Mouse (Mus musculus): ENCODE measurements around the gene Zc3h15.
"Not testable (repeated sequence)": the region's sequence is repeated elsewhere in the genome, so short reads cannot be mapped to it uniquely, and the experiment has no call there.

Gene Zc3h15

DNA sequence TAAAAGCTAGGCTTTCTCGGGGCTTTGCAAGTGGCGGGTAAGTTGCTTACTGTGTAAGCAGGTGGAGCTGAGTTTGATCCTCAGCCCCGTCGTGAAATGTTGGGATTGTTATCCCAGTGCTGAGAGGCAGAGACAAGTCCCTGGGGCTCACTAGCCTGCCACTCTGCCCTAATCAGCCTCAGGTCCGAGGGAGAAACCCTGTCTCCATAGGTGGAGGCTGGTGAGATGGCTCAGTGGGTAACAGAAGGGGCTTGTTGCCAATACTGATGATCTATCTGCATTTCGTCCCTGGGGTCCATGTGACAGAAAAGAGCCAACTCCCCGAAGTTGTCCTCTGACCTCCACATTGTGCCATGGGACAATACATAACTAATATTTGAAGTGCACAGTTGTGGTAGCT, 30.2 kb downstream of the Zc3h15 start:
- no peak for DNase-seq (ENCODE audit: low spot score in 2 of 2)

DNA sequence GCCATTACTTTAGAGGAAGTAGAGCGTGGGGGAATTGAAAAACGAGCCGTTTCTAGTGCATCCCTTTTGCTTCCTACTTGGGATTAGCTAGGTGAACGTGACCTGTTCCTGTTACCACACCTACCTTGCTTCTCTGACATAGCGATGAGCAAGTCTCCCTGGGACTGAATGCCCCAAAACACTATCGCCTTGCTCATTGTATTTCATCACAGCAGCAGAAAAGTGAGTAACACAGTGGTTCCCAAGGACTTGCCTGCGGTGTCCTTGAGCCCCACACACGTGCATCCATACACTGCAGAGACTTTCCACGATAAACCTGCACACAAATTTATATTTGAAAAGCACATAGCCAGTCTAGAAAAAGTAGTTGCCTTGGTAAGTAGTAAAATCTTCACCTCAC, 30.7 kb downstream of the Zc3h15 start:
- DNase-seq (ENCODE audit: low spot score in 2 of 2): no peak

DNA sequence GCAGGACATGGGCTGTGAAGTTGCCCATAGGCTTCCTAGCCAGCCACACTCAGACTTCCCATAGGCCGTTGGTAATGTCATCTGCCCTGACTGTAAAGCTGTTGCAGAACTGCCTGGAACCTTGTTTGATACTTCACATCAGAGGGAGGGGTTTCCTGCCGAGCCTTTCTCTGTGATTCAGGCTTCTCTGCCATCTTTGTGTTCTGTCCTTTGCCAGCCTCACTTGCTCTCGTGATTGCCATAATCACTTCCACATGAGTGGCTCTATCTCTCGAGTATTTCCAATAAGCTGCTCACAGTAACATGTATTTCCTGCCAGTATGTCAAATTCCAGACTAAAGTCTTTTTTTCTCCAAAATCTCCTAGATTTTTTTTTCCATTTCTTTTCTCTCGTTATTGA, 31.4 kb downstream of the Zc3h15 start:
- DNase-seq (ENCODE audit: low spot score in 2 of 2): no peak

DNA sequence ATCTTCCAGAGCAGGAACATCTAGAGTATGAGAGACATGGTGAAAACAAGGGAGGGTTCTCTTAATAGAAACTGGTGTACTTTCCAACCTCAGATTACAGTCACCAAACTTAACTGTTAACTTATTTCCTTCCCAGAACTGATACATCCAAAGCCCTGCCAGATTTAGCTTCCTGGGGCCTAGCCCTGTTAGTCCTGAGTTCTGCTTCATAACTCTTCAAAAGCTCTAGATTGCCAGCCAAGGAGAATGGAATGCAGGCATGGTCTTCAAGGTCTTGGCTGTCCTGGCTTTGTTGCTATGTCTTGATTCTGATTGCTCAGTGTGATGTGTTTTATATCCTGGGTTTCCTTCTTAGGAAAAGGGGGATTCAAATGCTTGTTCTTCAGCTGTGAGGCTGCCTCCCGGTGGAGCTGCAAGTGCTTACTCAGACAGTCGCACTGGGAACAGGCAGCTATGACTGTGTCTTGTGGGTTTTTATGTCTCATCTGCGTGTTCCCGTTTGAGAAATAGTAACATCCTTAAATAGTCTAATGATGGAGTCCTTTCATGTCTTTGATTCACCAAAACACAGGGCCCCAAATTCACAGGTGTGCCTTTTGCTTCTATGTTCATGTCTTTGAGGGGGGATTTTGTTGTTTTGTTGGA, 32.1 kb downstream of the Zc3h15 start:
- no peak for DNase-seq (ENCODE audit: low spot score in 2 of 2)

DNA sequence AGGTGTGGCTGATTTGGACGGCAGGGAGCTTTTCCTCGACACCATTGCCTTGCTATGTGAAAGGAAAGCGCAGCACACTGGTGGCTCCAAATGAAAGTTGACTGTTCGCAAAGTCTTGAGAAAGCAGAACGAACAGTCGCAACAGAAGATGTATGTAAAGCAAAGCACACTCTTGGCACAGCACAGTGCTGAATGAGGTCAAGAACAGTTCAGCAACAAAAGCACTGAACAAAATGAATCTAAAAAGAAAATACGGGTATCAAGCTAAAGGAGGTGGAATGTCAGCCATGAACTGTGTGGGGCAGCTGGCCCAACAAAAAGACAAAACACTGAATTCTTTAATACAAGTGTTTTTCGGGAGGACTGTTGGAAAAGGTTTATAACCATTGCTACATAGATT, 37.1 kb downstream of the Zc3h15 start:
- DNase-seq (ENCODE audit: low spot score in 2 of 2): no peak

DNA sequence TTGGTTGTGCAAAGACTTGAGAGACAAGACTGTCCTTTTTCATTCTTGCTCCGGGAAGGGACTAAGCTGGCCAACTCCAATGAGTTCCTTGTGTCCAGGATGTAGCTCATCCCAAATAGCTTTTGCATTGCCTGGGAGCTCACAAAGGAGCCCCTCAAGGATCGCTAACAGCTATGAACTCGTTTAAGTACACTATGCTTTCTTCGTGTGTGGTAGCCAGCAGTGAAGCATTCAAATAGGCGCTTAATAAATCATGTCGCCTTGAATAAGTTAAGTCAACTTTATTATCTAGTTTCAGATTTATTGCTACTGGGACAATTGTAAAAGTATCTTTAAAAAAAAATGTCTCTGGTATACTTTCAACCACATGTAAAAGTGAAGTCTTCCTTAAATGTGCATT, 37.5 kb downstream of the Zc3h15 start:
- no peak for DNase-seq (ENCODE audit: low spot score in 2 of 2)

DNA sequence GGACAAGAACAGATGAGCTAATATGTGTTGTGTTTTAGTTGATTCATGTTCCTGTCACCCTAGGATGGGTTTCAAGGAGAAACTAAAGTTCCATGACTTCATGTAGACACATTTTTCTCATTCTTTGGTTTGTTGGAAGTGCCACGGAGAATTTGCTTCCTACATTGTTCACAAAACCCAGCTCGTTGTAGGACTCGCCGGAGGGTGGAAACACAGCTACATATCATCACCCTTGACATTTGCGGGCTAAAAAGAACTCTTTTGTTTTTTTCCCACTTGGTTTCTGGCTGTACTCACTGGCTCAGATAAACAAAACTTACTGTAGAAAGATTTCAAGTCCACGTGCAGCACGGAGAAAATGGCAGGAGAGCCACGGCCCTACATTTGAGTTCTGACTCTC, 38.0 kb downstream of the Zc3h15 start:
- no peak for DNase-seq (ENCODE audit: low spot score in 2 of 2)

DNA sequence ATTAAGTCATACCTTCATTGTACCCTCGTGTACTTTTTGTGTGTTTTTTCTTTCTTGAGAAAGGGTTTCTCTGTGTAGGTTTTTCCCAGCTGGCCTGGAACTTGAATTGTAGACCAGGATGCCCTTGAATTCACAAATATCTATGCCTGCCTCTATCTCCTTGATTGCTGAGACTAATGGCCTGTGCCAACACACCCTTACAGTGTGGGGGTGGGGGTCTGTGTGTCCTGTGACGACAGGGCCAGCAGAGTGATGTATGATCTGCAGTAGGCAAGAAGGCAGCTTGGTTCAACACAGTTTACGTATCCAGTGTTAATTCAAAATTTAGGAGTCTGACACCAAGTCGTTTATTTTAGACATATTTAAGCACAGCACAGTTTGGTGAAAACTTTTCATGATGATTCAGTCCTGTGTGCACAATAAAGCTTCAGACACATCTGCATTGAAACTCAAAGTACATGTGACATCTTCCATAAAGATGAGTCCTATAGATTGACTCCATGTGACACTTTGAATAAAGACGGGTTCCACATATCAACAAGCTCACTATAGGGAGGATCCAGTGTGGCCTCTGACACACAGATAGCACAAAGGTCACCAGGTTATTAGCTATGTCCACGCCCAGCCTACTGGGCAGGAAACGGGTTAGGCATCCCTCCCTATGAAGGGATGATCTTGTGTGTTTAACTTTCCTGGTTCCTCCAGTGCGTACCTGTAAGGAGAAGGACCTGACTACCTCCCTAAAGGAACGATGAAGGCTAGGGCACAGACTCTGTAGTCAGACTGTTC, 39.7 kb downstream of the Zc3h15 start:
- DNase-seq (ENCODE audit: low spot score in 2 of 2): no peak

DNA sequence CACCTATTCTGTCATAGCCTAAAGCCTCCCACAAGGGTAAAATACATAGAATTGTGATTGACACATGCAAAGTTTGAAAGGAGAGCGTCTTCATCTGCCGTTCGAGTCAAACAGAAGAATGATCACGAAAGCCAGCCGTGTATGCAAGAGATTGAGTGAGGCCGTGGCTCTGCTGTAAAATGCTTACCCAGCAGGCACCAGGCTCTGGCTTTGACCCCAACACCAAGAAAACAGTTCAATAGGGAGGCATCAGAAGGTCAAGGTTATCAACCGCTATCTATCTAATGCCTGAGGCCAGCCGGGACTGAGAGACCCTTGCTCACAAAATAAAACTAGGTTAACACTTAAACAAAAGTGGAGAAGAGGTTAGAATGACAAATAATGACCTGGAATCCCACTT, 40.5 kb downstream of the Zc3h15 start:
- DNase-seq (ENCODE audit: low spot score in 2 of 2): no peak

DNA sequence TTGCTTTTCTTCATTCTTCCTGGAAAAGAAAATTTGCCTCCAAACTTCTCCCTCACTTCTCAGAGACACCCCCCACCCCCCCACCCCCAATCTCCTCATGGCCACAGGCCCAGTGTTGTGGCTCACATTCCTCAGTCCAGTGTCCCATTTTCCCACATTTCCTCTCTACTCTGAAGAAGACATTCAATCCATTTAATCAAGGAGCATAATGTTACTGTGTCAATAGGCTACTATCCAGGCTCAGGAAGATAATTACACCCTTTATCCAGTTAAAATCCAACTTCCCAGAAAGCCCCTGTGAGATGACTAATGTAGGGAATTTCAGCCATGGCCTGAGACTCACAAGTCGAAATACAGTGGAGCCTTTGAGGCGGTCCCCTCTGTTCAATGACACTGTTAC, 46.1 kb downstream of the Zc3h15 start:
- DNase-seq (ENCODE audit: low spot score in 2 of 2): no peak

DNA sequence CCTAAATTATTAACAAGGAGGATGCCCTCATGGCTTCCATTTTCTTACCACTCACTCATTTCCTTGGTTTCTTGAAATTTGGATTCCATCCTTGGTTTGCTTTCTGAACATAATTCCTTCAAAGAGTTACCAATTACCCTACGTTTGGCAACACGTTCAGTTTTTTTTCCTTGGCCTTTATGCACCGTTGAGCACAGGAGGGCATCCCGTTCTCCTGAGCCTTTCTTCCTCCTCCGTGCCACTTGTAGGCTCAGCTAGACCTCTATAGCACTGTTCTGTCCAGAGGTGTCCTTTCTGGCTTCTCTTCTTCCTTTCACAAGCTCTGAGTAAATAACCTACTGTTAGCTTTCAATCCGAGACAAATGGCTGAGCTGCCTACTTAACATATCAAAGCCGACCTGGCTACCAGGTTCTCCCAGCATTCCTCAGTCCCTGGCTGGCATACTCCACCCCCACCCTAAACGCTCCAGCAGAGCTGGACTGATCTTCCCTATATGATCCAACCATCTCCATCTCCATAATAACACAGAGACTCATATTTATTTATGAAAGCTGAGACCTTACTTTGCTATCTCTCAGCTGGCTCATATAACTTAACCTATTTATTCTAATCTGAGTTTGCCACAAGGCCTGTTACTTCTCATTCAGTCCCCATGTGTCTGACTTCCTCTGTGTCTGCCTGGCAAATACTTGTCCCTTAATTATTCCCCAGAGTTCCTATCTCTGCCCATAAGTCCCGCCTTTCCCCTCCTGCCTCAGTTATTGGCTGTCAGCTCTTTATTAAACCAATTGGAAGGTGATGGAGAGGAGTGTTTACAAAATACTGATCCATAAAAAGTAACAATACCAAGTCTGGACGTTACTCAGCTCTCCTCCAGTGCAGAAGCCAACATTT, 48.7 kb downstream of the Zc3h15 start:
- DNase-seq (ENCODE audit: low spot score in 2 of 2): no peak

DNA sequence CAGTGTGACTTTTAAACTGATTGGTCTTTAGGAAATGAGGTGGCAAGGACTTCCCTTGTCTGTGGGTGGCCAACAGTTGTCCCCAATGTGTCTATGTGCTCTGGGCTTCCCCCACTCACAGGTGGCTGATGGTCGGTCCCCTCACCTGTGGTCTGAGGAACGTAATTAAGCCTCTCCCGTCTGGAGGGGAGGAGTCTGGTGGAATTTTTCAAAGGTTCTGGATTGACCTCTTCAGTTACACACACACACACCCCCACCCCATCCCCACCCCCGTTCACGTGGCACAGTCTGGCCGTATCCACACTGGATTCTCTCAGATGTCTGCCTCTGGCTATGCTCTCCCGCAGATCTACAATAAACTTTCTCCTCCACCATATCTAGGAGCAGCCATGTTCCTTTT, 49.8 kb downstream of the Zc3h15 start:
- DNase-seq (ENCODE audit: low spot score in 2 of 2): no peak

DNA sequence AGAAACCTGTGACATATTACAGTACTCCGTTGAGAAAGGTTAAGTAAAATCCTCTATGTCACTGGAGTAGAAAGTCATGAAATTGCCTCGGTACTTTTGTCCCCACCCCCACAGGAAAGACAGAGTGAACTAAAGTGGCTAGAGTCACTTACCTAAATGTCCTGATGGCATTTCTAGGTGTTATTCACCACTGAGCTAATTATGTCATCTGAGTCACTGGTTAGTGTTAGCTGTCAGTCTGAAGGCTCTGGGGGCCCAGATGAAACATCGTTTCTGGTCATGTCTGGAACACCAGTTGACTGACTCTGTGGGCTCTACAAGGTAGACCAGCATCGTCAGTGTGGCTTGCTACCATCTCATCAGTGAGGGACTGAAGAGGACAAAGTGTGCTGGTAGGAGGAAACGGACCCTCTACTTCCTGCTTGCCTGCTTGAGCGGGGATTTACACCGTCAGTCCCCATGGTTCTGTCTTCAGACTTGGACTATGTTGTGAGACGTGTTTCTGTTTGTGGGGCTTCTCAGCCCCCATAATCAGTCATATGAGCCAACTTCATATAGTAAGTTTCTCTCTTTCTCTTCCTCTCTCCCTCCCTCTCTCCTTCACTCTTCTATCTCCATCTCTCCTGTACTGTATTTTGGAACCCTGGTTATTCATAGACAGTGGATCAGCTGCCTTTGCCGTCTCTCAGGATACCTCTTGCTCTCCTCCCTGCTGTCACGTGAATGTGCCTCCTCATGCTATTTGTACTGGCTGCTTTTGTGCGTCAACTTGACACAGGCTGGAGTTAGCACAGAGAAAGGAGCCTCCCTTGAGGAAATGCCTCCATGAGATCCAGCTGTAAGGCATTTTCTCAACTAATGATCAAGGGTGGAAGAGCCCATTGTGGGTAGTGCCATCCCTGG, 51.4 kb downstream of the Zc3h15 start:
- no peak for DNase-seq (ENCODE audit: low spot score in 2 of 2)

DNA sequence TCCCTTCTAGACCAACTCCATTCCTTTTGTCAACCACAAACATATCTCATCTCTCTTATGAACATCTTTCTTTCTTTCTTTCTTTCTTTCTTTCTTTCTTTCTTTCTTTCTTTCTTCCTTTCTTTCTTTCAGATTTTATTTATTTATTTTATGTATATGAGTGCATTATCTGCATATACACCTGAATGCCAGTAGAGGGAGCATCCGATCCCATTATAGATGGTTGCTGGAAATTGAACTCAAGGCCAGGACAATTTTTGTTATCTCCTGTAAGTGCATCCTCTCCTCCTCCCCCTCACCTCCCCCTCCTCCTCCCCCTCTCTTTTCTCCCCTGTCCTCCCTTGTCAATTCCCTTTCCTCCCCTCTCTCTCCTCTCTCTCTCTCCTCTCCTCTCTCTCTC, 54.2 kb downstream of the Zc3h15 start:
- DNase-seq (ENCODE audit: low spot score in 2 of 2): no peak

DNA sequence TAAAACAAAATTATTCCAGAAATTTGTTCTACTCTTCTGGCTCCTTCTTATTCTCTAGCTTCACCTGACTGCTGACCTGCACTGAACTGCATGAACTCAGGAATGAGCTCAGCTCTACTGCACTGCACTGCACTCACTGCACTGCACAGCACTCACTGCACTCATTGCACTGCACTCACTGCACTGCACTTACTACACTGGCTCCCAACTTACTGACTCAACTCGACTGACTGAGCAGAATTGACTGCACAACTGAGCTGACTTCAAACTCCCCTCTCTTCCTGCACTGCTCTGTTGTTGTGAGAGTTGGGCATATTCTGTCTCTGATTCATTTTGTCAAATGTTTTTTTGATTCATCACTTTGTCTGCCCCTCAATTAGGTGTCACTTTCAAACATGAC, 55.1 kb downstream of the Zc3h15 start:
- no peak for DNase-seq (ENCODE audit: low spot score in 2 of 2)

DNA sequence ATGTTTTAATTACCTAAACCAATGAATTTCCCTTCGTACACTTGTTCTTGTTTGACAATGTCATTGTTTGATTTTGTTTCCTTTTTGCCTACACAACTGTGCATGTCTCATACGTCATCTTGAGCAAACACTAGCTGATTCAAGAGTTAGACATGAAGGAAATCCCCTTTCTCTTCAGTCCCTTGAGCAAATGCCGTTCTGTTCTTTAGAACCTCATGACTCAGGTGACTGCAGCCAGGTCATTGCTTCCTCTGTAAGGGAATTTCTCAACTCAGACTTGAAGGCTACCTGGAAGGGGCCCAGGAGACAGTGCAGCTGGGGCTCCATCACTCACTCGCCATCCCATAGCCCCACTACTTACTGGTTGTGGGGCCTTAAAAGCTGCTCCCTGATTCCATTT, 56.4 kb downstream of the Zc3h15 start:
- no peak for DNase-seq (ENCODE audit: low spot score in 2 of 2)

DNA sequence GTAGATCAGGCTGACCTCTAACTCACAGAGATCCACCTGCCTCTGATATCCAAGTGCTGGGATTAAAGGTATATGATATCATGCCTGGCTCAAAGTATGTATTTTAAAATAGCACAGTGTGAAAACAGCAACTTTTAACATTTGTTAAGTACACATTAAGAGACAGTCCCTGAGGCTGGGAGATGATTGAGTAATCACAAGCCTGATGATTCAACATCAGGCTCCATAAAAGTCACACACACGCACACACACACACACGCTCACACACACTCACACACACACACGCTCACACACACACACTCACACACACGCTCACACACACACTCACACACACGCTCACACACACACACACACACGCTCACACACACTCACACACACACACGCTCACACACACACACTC, 58.2 kb downstream of the Zc3h15 start:
- DNase-seq (ENCODE audit: low spot score in 2 of 2): no peak

DNA sequence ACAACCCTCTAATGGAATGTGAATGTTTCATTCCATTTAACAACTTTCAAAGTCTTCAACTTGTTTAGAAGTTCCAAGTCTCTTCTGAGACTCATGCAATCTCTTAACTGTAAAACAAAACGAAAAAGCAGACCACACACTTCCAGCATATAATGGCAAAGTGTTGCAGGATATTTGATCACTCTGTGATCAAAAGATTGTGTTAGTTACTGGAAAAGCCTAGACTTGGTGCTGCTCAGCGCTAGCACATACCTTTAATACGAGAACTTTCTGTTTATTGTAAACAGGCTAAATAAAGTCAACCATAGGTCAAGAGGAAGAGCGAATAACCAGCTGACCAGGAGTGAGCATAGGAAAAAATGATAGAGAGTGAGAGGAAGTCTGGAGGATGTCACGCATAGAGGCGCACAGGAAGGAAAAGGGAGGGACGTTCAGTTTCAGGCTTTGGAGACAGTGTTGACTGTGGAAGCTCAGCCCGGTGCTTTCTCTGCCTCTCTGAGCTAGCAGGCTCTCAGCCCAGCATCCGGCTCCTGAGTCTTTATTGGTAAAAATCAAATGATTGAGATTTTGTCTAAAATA, 61.4 kb downstream of the Zc3h15 start:
- no peak for DNase-seq (ENCODE audit: low spot score in 2 of 2)

DNA sequence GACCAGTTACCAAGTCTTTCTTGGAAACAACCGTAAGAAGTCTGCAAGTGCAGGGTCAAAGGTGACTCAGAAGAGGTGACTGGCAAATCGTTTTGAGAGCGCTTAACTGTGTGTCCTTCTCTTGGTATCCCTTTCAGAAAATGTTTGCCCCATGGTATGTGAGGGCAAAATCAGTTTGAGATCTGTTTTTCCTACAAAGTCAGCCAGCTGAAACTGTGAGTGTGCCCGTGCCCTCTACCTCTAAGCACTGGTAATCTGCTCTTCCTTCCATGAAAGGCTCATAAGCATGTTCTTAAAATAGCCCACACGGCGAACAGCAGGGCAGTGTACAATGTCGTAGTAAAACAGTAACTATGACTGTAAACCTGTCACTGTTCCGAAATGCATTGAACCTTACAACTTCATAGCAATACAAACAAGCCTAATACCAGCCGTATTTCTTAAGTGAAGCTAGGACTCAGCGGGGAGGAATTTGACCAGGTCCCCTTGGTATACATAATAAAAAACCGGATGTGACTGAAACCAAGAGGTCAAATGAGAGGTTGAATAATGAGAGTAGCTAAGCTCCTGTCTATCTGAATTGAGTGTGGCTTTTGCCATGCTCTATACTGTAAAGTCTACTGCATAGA, 65.8 kb downstream of the Zc3h15 start:
- DNase-seq (ENCODE audit: low spot score in 2 of 2): no peak

DNA sequence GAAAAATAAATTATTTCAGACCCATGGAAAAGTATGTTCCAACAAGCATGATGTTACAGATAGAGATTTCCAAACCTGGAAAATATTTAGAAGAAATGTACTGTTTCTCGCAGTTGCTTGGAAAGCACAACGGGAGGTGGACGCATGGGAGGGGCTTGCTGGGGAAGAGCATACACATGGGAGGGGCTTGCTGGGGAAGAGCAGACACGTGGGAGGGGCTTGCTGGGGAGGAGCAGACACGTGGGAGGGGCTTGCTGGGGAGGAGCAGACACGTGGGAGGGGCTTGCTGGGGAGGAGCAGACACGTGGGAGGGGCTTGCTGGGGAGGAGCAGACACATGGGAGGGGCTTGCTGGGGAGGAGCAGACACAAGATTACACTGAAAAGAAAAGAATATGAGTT, 69.0 kb downstream of the Zc3h15 start:
- DNase-seq (ENCODE audit: low spot score in 2 of 2): not testable (repeated sequence)

DNA sequence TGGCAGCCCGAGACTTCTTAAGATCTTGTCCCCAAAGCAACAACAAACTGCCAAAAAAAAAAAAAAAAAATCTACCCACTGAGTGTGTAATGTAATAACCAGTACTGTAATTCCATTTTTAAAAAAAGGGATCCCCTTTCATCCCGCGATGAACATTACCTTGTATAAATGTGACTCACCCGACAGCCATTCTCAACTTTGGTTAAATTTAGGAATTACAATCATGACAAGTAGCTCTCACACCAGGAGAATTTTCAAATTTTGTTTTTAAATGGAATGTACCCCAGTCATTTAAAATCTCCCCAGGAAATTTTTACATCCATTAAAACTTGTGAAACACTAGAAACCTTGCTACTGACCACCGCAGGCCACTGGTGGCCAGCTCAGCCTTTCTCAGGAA, 69.7 kb downstream of the Zc3h15 start:
- no peak for DNase-seq (ENCODE audit: low spot score in 2 of 2)

All from frontal cortex, postnatal 14 days (tissue).